Mouse (Mus musculus) liver, adult 2 months (tissue): ENCODE measurements around the gene Robo1.

Source experiments
- CTCF ChIP-seq: fragments of 200-500 bp; IDR thresholded peaks from 2 replicates; pipeline ENCODE4 v1.5.1; 2011; ENCODE audit warnings: low read depth, low read length, control low read depth
- POLR2A ChIP-seq: fragments of 200-500 bp; IDR thresholded peaks from 2 replicates; pipeline ENCODE4 v1.6.1; 2011; ENCODE audit warnings: low read length, control low read depth; ENCODE audit not compliant: insufficient read depth; ENCODE audit errors: extremely low read depth

DNA sequence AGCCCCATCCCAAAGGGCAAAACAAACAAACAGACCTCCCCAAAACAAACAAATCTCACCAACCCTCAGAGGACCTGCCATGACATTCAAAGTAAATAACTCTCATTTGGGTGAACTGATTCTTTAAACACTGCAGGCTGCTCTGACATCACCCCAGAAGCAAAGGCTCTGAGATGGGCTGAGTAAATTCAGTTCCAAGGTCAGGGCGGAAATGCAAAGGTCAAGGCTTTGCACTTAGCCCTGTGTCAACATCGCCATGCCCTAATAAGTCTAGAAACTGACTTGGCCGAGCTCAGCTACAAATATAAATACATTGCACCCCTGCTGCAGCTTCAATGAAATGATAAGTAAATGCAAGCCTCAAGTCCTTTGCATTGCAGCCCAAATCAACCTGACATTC, 379.5 kb downstream of the Robo1 start:
- TF ChIP-seq POLR2A (no peak), CTCF (no peak)
